Mouse (Mus musculus): Measurements from ENCODE around the gene Rnd3. TPM values are rescaled to one million over a fixed set of nuclear protein-coding genes. Genes with fewer than 3 reads are reported as not detected.

The Rnd3 gene
- polyA plus RNA-seq, 1 experiment: 10.5 TPM

DNA sequence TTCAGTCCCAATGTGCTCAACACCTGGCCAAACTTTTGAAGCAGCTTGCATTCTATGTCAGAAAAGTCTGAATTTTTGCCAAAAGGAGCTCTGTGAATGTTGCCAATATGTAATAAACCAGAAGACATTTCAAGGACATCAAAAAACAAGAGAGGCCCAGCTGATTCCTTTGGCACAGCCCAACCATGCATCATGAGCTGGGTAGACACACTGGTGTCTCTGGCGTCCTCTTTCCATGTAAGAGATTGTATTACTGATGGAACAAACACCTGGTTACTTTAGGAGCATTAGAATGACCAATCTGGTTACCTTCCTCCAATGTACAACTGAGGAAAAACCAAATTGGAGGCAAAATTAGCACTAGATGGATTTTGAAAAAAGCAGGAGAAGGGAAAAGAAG, 6.5 kb downstream of the Rnd3 start:
- TF ChIP-seq CTCF (IDR thresholded peaks at IDR 0.05; ENCODE audit: borderline replicate concordance, insufficient read depth, low read depth, low read length) (no peak), POLR2A (IDR thresholded peaks at IDR 0.05; ENCODE audit: borderline replicate concordance, insufficient read depth, low read length) (no peak)
- Histone ChIP-seq H3K27me3 (ENCODE audit: control insufficient read depth, insufficient read depth, low read length) (no peaks in the 10 kb centered on the region), H3K27ac (ENCODE audit: insufficient read depth, low read length) (no peak overlapping the region), H3K4me3 (replicated peaks; ENCODE audit: insufficient read depth, low read depth, low read length) (no peak overlapping the region), H3K4me1 (ENCODE audit: control insufficient read depth, insufficient read depth, low read length) (no peaks in the 10 kb centered on the region)
- DNase-seq: no peak
- 93% methylated on average over 1 of the region's 1 CpGs for WGBS

GRCm38 (mm10) chr2:51141345-51141744, 7.6 kb downstream of the Rnd3 start:
- no peak for DNase-seq
- Histone ChIP-seq H3K4me3 (replicated peaks; ENCODE audit: insufficient read depth, low read depth, low read length) (no peak overlapping the region), H3K4me1 (ENCODE audit: control insufficient read depth, insufficient read depth, low read length) (no peaks in the 10 kb centered on the region), H3K27me3 (ENCODE audit: control insufficient read depth, insufficient read depth, low read length) (no peaks in the 10 kb centered on the region), H3K27ac (ENCODE audit: insufficient read depth, low read length) (no peak overlapping the region)
- 69% methylated on average over 3 of the region's 3 CpGs for WGBS
- TF ChIP-seq POLR2A (IDR thresholded peaks at IDR 0.05; ENCODE audit: borderline replicate concordance, insufficient read depth, low read length): no peak
- TF ChIP-seq CTCF (IDR thresholded peaks at IDR 0.05; ENCODE audit: borderline replicate concordance, insufficient read depth, low read depth, low read length): no peak

- H3K27me3 ChIP-seq (ENCODE audit: control insufficient read depth, insufficient read depth, low read length): no peaks in the 10 kb centered on the region
- DNase-seq: no peak
- WGBS: 55% methylated on average over 8 of the region's 8 CpGs
- no peaks in the 10 kb centered on the region for H3K4me1 ChIP-seq (ENCODE audit: control insufficient read depth, insufficient read depth, low read length)
- H3K27ac ChIP-seq (ENCODE audit: insufficient read depth, low read length): no peak overlapping the region
- no peak overlapping the region for H3K4me3 ChIP-seq (replicated peaks; ENCODE audit: insufficient read depth, low read depth, low read length)
- TF ChIP-seq POLR2A (IDR thresholded peaks at IDR 0.05; ENCODE audit: borderline replicate concordance, insufficient read depth, low read length) (no peak), CTCF (IDR thresholded peaks at IDR 0.05; ENCODE audit: borderline replicate concordance, insufficient read depth, low read depth, low read length) (no peak)
Measured at GRCm38 (mm10) chr2:51140486-51140885, 8.4 kb downstream of the Rnd3 start.

- TF ChIP-seq CTCF (IDR thresholded peaks at IDR 0.05; ENCODE audit: borderline replicate concordance, insufficient read depth, low read depth, low read length) (no peak), POLR2A (IDR thresholded peaks at IDR 0.05; ENCODE audit: borderline replicate concordance, insufficient read depth, low read length) (no peak)
- WGBS: 67% methylated on average over 6 of the region's 6 CpGs
- Histone ChIP-seq H3K4me3 (replicated peaks; ENCODE audit: insufficient read depth, low read depth, low read length) (no peak overlapping the region), H3K27ac (ENCODE audit: insufficient read depth, low read length) (no peak overlapping the region), H3K27me3 (ENCODE audit: control insufficient read depth, insufficient read depth, low read length) (no peaks in the 10 kb centered on the region), H3K4me1 (ENCODE audit: control insufficient read depth, insufficient read depth, low read length) (no peaks in the 10 kb centered on the region)
- DNase-seq: no peak
Measured at GRCm38 (mm10) chr2:51139912-51140446, 8.9 kb downstream of the Rnd3 start.

DNA sequence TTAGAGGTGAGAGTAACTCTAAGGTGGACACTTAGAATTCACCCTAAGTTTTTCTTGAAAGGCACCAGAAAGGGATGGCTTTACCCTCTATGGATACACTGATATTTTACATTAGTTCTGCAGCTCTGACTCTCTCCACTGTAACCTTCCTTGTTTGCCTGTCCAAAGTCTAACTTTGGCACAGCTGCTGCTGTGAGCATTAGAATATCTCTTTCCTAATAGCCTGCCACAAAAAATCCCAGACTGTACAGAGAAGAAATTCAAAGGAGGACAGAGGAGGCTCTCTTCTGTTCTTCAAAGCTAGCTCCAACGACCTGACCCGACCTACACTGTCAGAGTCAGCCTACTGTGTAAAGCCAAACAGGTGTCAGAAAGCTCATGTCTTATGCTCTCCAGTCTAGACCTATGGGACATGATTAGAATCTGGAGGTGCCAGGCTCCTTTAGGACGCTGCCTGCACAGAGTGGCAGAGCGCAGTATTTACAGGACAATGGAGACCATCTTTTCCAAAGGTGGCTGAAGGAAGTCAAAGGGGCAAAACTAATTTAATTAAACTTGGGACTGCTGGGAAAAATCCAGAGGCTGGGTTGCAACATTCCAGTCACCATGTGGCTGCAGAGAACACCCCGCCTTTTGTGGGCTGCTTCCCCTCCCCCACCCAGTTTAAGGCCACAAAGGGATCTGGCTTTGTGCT, 9.5 kb downstream of the Rnd3 start:
- H3K4me3 ChIP-seq (replicated peaks; ENCODE audit: insufficient read depth, low read depth, low read length): no peak overlapping the region
- H3K4me1 ChIP-seq (ENCODE audit: control insufficient read depth, insufficient read depth, low read length): no peaks in the 10 kb centered on the region
- H3K27me3 ChIP-seq (ENCODE audit: control insufficient read depth, insufficient read depth, low read length): no peaks in the 10 kb centered on the region
- WGBS: 65% methylated on average over 5 of the region's 5 CpGs
- DNase-seq: no peak
- H3K27ac ChIP-seq (ENCODE audit: insufficient read depth, low read length): no peak overlapping the region
- TF ChIP-seq POLR2A (IDR thresholded peaks at IDR 0.05; ENCODE audit: borderline replicate concordance, insufficient read depth, low read length) (no peak), CTCF (IDR thresholded peaks at IDR 0.05; ENCODE audit: borderline replicate concordance, insufficient read depth, low read depth, low read length) (no peak)

DNA sequence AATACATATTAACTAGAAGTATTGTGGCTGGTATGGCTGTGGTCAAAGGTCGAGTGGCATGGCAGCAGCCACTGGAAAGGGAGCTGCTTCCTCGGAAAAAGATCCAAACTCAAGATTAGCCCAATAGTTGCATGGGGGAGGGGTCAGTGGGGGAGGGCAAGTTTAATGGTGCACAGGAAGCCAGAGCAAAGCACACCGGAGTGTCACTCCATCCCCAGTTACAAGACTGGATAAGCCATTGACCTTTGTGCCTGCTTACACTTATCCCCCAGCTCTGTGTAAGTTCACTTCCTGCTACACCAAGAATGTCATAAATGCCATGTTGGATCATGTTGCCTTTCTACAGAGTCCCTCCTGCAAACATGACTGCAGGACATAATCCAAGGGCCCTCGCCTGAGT, 11.2 kb downstream of the Rnd3 start:
- DNase-seq: no peak
- no peak overlapping the region for H3K4me3 ChIP-seq (replicated peaks; ENCODE audit: insufficient read depth, low read depth, low read length)
- no peaks in the 10 kb centered on the region for H3K4me1 ChIP-seq (ENCODE audit: control insufficient read depth, insufficient read depth, low read length)
- no peak for TF ChIP-seq POLR2A (IDR thresholded peaks at IDR 0.05; ENCODE audit: borderline replicate concordance, insufficient read depth, low read length)
- TF ChIP-seq CTCF (IDR thresholded peaks at IDR 0.05; ENCODE audit: borderline replicate concordance, insufficient read depth, low read depth, low read length): no peak
- 65% methylated on average over 4 of the region's 4 CpGs for WGBS
- no peaks in the 10 kb centered on the region for H3K27me3 ChIP-seq (ENCODE audit: control insufficient read depth, insufficient read depth, low read length)
- no peak overlapping the region for H3K27ac ChIP-seq (ENCODE audit: insufficient read depth, low read length)

DNA sequence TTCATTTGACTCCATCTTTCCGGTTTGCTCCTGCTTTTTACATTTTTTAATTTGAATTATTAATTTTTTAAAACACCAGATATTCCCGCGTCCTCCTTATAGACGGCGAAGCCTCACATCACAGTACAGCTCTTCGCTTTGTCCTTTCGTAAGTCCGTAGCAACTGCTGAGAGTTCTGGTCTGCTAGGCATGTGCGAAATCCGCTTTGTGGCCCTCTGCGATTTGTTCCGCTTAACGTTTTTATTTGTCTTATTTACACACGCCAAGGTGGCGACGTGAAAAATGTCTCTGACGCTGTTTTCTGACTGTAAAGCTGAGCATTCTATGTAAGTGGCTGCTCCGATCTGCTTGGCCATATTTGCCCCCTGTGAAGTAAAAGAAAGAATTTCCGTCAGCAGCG, 16.7 kb downstream of the Rnd3 start:
- H3K4me1 ChIP-seq (ENCODE audit: control insufficient read depth, insufficient read depth, low read length): no peaks in the 10 kb centered on the region
- DNase-seq: no peak
- no peak overlapping the region for H3K4me3 ChIP-seq (replicated peaks; ENCODE audit: insufficient read depth, low read depth, low read length)
- H3K27me3 ChIP-seq (ENCODE audit: control insufficient read depth, insufficient read depth, low read length): no peaks in the 10 kb centered on the region
- no peak overlapping the region for H3K27ac ChIP-seq (ENCODE audit: insufficient read depth, low read length)
- 63% methylated on average over 20 of the region's 20 CpGs for WGBS
- TF ChIP-seq CTCF (IDR thresholded peaks at IDR 0.05; ENCODE audit: borderline replicate concordance, insufficient read depth, low read depth, low read length) (no peak), POLR2A (IDR thresholded peaks at IDR 0.05; ENCODE audit: borderline replicate concordance, insufficient read depth, low read length) (no peak)

DNA sequence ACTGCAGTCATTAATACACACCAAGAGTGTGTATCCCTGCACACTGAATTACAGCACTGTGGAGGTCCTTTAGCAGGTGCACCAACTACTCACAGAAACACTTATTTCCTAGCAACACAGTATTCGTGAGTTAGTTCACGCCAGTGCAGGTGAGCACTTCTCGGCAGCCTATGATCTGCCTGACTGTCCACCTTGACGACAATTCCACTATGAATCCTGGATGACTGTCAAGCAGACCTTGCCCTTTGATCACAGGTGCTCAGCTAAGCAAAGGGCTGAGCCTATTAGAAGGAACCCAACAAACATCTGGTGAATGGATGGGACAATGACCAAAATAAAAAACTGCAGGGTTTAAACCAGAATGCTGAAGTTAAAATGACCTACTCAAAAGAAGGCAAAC, 20.8 kb downstream of the Rnd3 start:
- Histone ChIP-seq H3K4me3 (replicated peaks; ENCODE audit: insufficient read depth, low read depth, low read length) (no peak overlapping the region), H3K27me3 (ENCODE audit: control insufficient read depth, insufficient read depth, low read length) (no peaks in the 10 kb centered on the region), H3K27ac (ENCODE audit: insufficient read depth, low read length) (no peak overlapping the region), H3K4me1 (ENCODE audit: control insufficient read depth, insufficient read depth, low read length) (no peaks in the 10 kb centered on the region)
- TF ChIP-seq POLR2A (IDR thresholded peaks at IDR 0.05; ENCODE audit: borderline replicate concordance, insufficient read depth, low read length): no peak
- no peak for TF ChIP-seq CTCF (IDR thresholded peaks at IDR 0.05; ENCODE audit: borderline replicate concordance, insufficient read depth, low read depth, low read length)
- DNase-seq: no peak
- WGBS: 79% methylated on average over 4 of the region's 4 CpGs
